ENCODE assay signal across 11 mouse cellular contexts in genomic region chr9:30829158-30829870, GRCm38 (mm10).
DNase-seq lines count a peak whose midpoint lies in the region; ATAC-seq and TF ChIP-seq lines count a peak whose summit lies in the region.
"Had no signal": no experiment of that assay in that cellular context is flagged by ENCODE, and none has a peak within 500 bp of the region (broad histone marks: within the 10 kb centered on the region; RNA-seq: fewer than 3 reads in every experiment).

No protein-coding gene starts in this region.

- ATAC-seq in embryonic facial prominence, embryonic 14.5 days (ENCODE audit: low read depth) = no peak
- ATAC-seq in lung, embryonic 16.5 days (ENCODE audit: low read depth) = 0 out of 2 replicates have a peak, but pooled peaks have one; percentile 26
- ATAC-seq in megakaryocyte-erythroid progenitor cell, adult 5-6 weeks (replicated peaks; ENCODE audit: low FRiP score, low TSS enrichment, poor library complexity, severe bottlenecking) = no peak
- ATAC-seq in liver, postnatal 0 days = no peak
- ATAC-seq: midbrain, embryonic 13.5 days had no signal

- WGBS in embryonic facial prominence, embryonic 14.5 days = 75% methylated on average over 3 of the region's 3 CpGs
- 87% methylated on average over 3 of the region's 3 CpGs for WGBS in embryonic facial prominence, embryonic 10.5 days
- 65% methylated on average over 3 of the region's 3 CpGs for WGBS in lung, adult 2 months
- WGBS in lung, embryonic 16.5 days = 46% methylated on average over 3 of the region's 3 CpGs
- WGBS in liver, postnatal 0 days (ENCODE audit: insufficient replicate concordance) = 75% methylated on average over 3 of the region's 3 CpGs

- H3K9ac ChIP-seq in embryonic facial prominence, embryonic 14.5 days (ENCODE audit: low read depth, low read length) = no peak overlapping the region
- no peak overlapping the region for H3K9ac ChIP-seq in lung, embryonic 16.5 days (ENCODE audit: low read length)
- no peak overlapping the region for H3K9ac ChIP-seq in liver, postnatal 0 days (replicated peaks)
- H3K9ac ChIP-seq: liver, embryonic 15.5 days; midbrain, embryonic 13.5 days had no signal

- no peak for TF ChIP-seq EP300 in liver, postnatal 0 days (IDR thresholded peaks at IDR 0.05; ENCODE audit: low read depth)

- no peaks in the 10 kb centered on the region for H3K27me3 ChIP-seq in embryonic facial prominence, embryonic 14.5 days (replicated peaks; ENCODE audit: control insufficient read depth, insufficient read depth, low read length)
- H3K27me3 ChIP-seq in embryonic facial prominence, embryonic 10.5 days (replicated peaks; ENCODE audit: low read depth, poor library complexity, severe bottlenecking) = no peaks in the 10 kb centered on the region
- H3K27me3 ChIP-seq in lung, embryonic 16.5 days (ENCODE audit: control insufficient read depth, insufficient read depth, low read depth, low read length) = peaks cover 23% of the 10 kb centered on the region
- no peaks in the 10 kb centered on the region for H3K27me3 ChIP-seq in liver, postnatal 0 days (ENCODE audit: insufficient read depth, low read length)
- H3K27me3 ChIP-seq: liver, embryonic 15.5 days; midbrain, embryonic 13.5 days had no signal

- TF ChIP-seq CTCF in lung, adult 2 months (IDR thresholded peaks at IDR 0.05; ENCODE audit: insufficient read depth, low read length) = no peak
- no peak for TF ChIP-seq CTCF in liver, postnatal 0 days (IDR thresholded peaks at IDR 0.05; ENCODE audit: low read depth)

- H3K4me1 ChIP-seq in embryonic facial prominence, embryonic 14.5 days (ENCODE audit: control insufficient read depth, insufficient read depth, low read length) = peaks cover 11% of the 10 kb centered on the region
- peaks cover 15% of the 10 kb centered on the region for H3K4me1 ChIP-seq in embryonic facial prominence, embryonic 10.5 days
- H3K4me1 ChIP-seq in lung, adult 2 months (ENCODE audit: control insufficient read depth, insufficient read depth, low read length) = peaks cover 2% of the 10 kb centered on the region; the same call in 1 of the 2 replicates
- peaks cover 10% of the 10 kb centered on the region; the same call in 1 of the 2 replicates for H3K4me1 ChIP-seq in lung, embryonic 16.5 days (replicated peaks; ENCODE audit: control insufficient read depth, insufficient read depth, low read length)
- peaks cover 2% of the 10 kb centered on the region; the same call in 1 of the 2 replicates for H3K4me1 ChIP-seq in liver, postnatal 0 days (ENCODE audit: insufficient read depth)
- H3K4me1 ChIP-seq: liver, embryonic 15.5 days; midbrain, embryonic 13.5 days had no signal

- no peak overlapping the region for H3K4me2 ChIP-seq in embryonic facial prominence, embryonic 14.5 days (ENCODE audit: low read depth, low read length)
- no peak overlapping the region for H3K4me2 ChIP-seq in lung, embryonic 16.5 days (ENCODE audit: low read depth, low read length)
- no peak overlapping the region for H3K4me2 ChIP-seq in liver, postnatal 0 days (ENCODE audit: low read depth, low read length)
- H3K4me2 ChIP-seq: liver, embryonic 15.5 days; midbrain, embryonic 13.5 days had no signal

- no peak overlapping the region for H3K4me3 ChIP-seq in embryonic facial prominence, embryonic 14.5 days (ENCODE audit: low read depth, low read length)
- H3K4me3 ChIP-seq in embryonic facial prominence, embryonic 10.5 days = no peak overlapping the region
- no peak overlapping the region for H3K4me3 ChIP-seq in lung, adult 2 months (replicated peaks; ENCODE audit: extremely low read depth, low read depth, low read length)
- no peak overlapping the region for H3K4me3 ChIP-seq in lung, embryonic 16.5 days (ENCODE audit: low read length)
- H3K4me3 ChIP-seq in liver, postnatal 0 days (ENCODE audit: low read depth, low read length) = no peak overlapping the region
- H3K4me3 ChIP-seq: liver, embryonic 15.5 days; midbrain, embryonic 13.5 days had no signal

- TF ChIP-seq POLR2A in lung, adult 2 months (IDR thresholded peaks at IDR 0.05; ENCODE audit: borderline replicate concordance, extremely low read depth, low read depth, low read length) = no peak

- H3K9me3 ChIP-seq in embryonic facial prominence, embryonic 14.5 days (ENCODE audit: control insufficient read depth, low read length) = no peaks in the 10 kb centered on the region
- H3K9me3 ChIP-seq in embryonic facial prominence, embryonic 10.5 days = no peaks in the 10 kb centered on the region
- H3K9me3 ChIP-seq in lung, embryonic 16.5 days (ENCODE audit: control insufficient read depth, low read length) = 0 out of 2 replicates have a peak, but pooled peaks cover 3% of the 10 kb centered on the region
- no peaks in the 10 kb centered on the region for H3K9me3 ChIP-seq in liver, postnatal 0 days (ENCODE audit: low read length)
- H3K9me3 ChIP-seq: liver, embryonic 15.5 days; midbrain, embryonic 13.5 days had no signal

- peak; percentile 39 for DNase-seq in embryonic facial prominence, embryonic 14.5 days (ENCODE audit: low spot score)
- no peak for DNase-seq in embryonic facial prominence, embryonic 10.5 days (ENCODE audit: low spot score)
- DNase-seq in lung, adult 18-20 months = peak; percentile 60 to 62
- DNase-seq in lung, adult 2 months = no peak
- no peak for DNase-seq in liver, postnatal 0 days
- no peak for DNase-seq in T-cell, adult 2 months (ENCODE audit: low spot score)
- DNase-seq: cerebellum, adult 8-10 months had no signal

- no peaks in the 10 kb centered on the region for H3K36me3 ChIP-seq in embryonic facial prominence, embryonic 14.5 days (ENCODE audit: control insufficient read depth, insufficient read depth, low read length)
- no peaks in the 10 kb centered on the region for H3K36me3 ChIP-seq in embryonic facial prominence, embryonic 10.5 days (replicated peaks)
- H3K36me3 ChIP-seq in lung, embryonic 16.5 days (ENCODE audit: control insufficient read depth, insufficient read depth, low read length) = no peaks in the 10 kb centered on the region
- no peaks in the 10 kb centered on the region for H3K36me3 ChIP-seq in liver, postnatal 0 days (replicated peaks; ENCODE audit: insufficient read depth, low read length)
- H3K36me3 ChIP-seq: liver, embryonic 15.5 days; midbrain, embryonic 13.5 days had no signal

- no peak overlapping the region for H3K27ac ChIP-seq in embryonic facial prominence, embryonic 14.5 days (replicated peaks; ENCODE audit: low read depth, low read length)
- no peak overlapping the region for H3K27ac ChIP-seq in embryonic facial prominence, embryonic 10.5 days (replicated peaks)
- peak overlapping the region; percentile 18 for H3K27ac ChIP-seq in lung, embryonic 16.5 days (ENCODE audit: low read length)
- H3K27ac ChIP-seq in liver, postnatal 0 days (ENCODE audit: low read depth) = no peak overlapping the region
- H3K27ac ChIP-seq: liver, embryonic 15.5 days; midbrain, embryonic 13.5 days had no signal

Comparison
In these comparisons a context has a peak if more than half of its experiments do, and no peak if none do; other contexts are left out.
1. DNase-seq: peak in embryonic facial prominence, embryonic 14.5 days (single experiment) and lung, adult 18-20 months (2 of 2); none in embryonic facial prominence, embryonic 10.5 days (single experiment), lung, adult 2 months (single experiment), liver, postnatal 0 days (single experiment) and T-cell, adult 2 months (single experiment).